Mouse (Mus musculus) heart, postnatal 0 days (tissue): ENCODE data around the gene Rhobtb3. TPM values are rescaled to one million over a fixed set of nuclear protein-coding genes. Genes with fewer than 3 reads are reported as not detected.

Experiments used
- ATAC-seq: fragments of 200-750 bp; cut with Nextera tagmentation; 2 replicates; pipeline ENCODE4 v1.8.0; 2017; ENCODE audit warnings: low read depth, moderate number of reproducible peaks, moderate library complexity; ENCODE audit not compliant: insufficient read depth
- DNase-seq: peaks from one replicate; pipeline ENCODE4 v3.0.0-alpha.2; 2016; ENCODE audit warnings: low spot score
- H3K27ac ChIP-seq: fragments of 300-500 bp; sonication (generic); 2 replicates; pipeline ENCODE4 v1.5.1; 2014; ENCODE audit warnings: low read depth, mild to moderate bottlenecking
- H3K27me3 ChIP-seq: fragments of 300-500 bp; sonication (generic); 2 replicates; pipeline ENCODE4 v1.6.1; 2014; ENCODE audit warnings: low read length, mixed read lengths; ENCODE audit not compliant: control insufficient read depth, insufficient read depth
- H3K36me3 ChIP-seq: fragments of 300-500 bp; sonication (generic); replicated peaks from 2 replicates; pipeline ENCODE4 v1.6.1; 2014; ENCODE audit warnings: low read length, mixed read lengths; ENCODE audit not compliant: control insufficient read depth, insufficient read depth
- H3K4me1 ChIP-seq: fragments of 300-500 bp; sonication (generic); 2 replicates; pipeline ENCODE4 v1.6.1; 2014; ENCODE audit warnings: antibody characterized with exemption; ENCODE audit not compliant: control insufficient read depth, insufficient read depth
- H3K4me2 ChIP-seq: fragments of 300-500 bp; sonication (generic); 2 replicates; pipeline ENCODE4 v1.6.1; 2014; ENCODE audit warnings: low read depth, mild to moderate bottlenecking, low read length, moderate library complexity
- H3K4me3 ChIP-seq: fragments of 300-500 bp; sonication (generic); 2 replicates; pipeline ENCODE4 v1.5.1; 2014; ENCODE audit warnings: low read depth, low read length
- H3K9ac ChIP-seq: fragments of 300-500 bp; sonication (generic); replicated peaks from 2 replicates; pipeline ENCODE4 v1.6.1; 2014; ENCODE audit warnings: low read depth, low read length, mixed read lengths
- H3K9me3 ChIP-seq: fragments of 300-500 bp; sonication (generic); replicated peaks from 2 replicates; pipeline ENCODE4 v1.6.1; 2016; ENCODE audit warnings: low read length; ENCODE audit not compliant: control insufficient read depth
- CTCF ChIP-seq: IDR thresholded peaks from 2 replicates; pipeline ENCODE4 v1.5.1; 2016; ENCODE audit warnings: antibody characterized with exemption, control low read depth, low read depth
- EP300 ChIP-seq: IDR thresholded peaks from 2 replicates; pipeline ENCODE4 v1.6.1; 2016; ENCODE audit warnings: antibody characterized with exemption, low read depth
- WGBS: fragments of 180-500 bp; shearing (Covaris S2); extraction: QIAGEN DNeasy Blood & Tissue Kit; methylation state at CpG from one replicate; pipeline ENCODE4 v1.1.7; 2014; 5-methylcytosine and 5-hydroxymethylcytosine counted together
- polyA plus RNA-seq: library from polyadenylated mRNA; unstranded; fragments of >200 nt; fragmentation: Nextera tagmentation; extraction: Ambion mirVana; gene quantifications from 2 replicates; pipeline ENCODE4 v1.2.1, GENCODE M21; 2015
- total RNA-seq: library from RNA; depleted of rRNA; stranded (reverse); fragments of >200 nt; gene quantifications from 2 replicates; pipeline ENCODE4 v1.2.3, GENCODE M21; 2014; ENCODE audit warnings: low replicate concordance

The Rhobtb3 gene
- total and polyA plus RNA-seq, 2 experiments from 2014 or later, result 13.7 to 29.8 TPM

DNA sequence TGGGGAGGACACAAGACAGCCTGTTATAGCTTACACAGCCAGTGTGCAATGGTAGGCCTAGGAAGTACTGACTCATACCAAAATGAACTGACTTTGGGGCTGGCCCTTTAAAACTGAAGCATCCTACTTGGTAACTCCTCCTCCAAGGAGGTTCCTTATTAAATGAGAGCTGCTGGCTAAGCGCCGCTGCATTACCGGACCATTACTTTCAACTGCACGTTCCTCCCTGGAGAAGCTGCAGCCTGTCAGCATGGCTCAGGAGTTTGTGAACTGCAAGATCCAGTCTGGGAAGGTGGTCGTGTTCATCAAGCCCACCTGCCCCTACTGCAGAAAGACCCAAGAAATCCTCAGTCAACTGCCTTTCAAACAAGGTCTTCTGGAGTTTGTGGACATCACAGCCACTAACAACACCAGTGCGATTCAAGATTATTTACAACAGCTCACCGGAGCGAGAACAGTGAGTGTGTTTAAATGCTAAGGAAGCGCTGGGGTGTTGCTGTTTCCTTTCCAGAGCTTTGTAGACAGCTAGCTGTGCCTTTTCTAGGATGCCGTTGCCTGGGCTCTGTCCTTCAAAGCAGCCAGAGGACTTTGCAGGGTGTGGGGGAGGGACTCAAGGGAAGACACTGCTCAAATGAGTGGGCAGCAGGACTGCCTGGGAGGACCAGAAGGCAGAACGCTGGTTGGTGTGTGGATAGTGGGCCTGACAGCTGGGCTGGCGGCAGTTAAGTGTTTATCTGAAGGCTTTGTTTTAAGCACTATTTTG is 103.8 kb downstream of the Rhobtb3 start, which contains the start of gene Glrx:
Gene Glrx (plus strand): TSS at position 150 of the 763 bp plus-strand sequence.
- Histone ChIP-seq H3K4me2 (peak within 1 kb of the TSS; percentile 73), H3K9me3 (no peaks in the 10 kb centered on the region), H3K4me3 (peak within 1 kb of the TSS; percentile 63), H3K4me1 (peaks cover 24% of the 10 kb centered on the region), H3K27ac (peak within 1 kb of the TSS; percentile 92), H3K27me3 (no peaks in the 10 kb centered on the region), H3K9ac (peak within 1 kb of the TSS; percentile 67), H3K36me3 (no peaks in the 10 kb centered on the region)
- ATAC-seq (peak; percentile 92), DNase-seq (peak; percentile 95)
- WGBS, result 0% methylated on average over 12 of the region's 12 CpGs
- TF ChIP-seq CTCF (no peak), EP300 (no peak)

DNA sequence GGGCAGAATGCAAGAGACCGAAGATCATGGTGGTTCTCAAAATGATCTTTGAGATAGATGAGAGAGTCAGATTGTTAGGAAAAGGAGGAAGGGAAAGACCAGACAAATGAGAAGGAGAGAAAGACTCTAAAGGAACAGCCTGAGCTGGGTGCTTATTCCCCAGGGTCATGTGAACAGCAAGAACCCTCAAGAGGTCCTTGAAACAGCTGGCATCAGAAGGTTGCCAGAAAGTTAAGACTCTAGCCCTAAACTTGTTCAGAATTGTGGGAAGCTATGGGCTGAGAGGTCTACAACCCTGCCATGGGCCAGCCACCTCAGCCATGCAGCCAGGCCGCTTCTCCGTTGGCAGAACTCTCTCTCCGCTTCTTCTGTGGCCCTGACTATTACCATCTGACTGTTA is 105.2 kb downstream of the Rhobtb3 start:
- no peak for TF ChIP-seq EP300
- TF ChIP-seq CTCF, result no peak
- Histone ChIP-seq H3K4me2 (no peak overlapping the region), H3K27me3 (no peaks in the 10 kb centered on the region), H3K9me3 (no peaks in the 10 kb centered on the region), H3K27ac (no peak overlapping the region), H3K9ac (no peak overlapping the region), H3K4me1 (peaks cover 27% of the 10 kb centered on the region), H3K36me3 (no peaks in the 10 kb centered on the region), H3K4me3 (no peak overlapping the region)
- 90% methylated on average over 4 of the region's 4 CpGs for WGBS
- ATAC-seq, result no peak
- DNase-seq, result no peak

DNA sequence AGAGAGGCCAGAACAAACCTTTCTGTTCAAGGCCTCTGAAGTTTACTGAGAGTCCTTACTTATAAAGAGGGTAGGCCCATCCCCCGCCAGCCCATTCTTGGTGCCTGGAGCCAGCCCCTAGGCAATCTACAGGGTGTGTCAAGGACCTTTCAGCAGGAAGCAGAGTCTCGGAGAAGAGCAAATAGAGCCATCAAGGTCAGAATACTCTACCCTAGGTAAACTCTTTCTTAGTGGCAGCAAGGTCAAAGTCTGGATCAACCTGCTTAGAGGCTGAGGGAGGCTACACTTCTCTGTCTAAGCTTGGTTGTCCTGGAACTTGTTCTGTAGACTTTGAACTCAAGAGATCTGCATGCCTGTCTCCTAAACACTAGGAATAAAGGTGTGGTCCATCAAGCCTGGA is 108.3 kb downstream of the Rhobtb3 start:
- H3K27ac ChIP-seq, result no peak overlapping the region
- no peaks in the 10 kb centered on the region for H3K27me3 ChIP-seq
- WGBS, result 61% methylated on average over 2 of the region's 2 CpGs
- ATAC-seq (no peak), DNase-seq (no peak)
- H3K4me1 ChIP-seq, result peaks cover 16% of the 10 kb centered on the region
- no peak overlapping the region for H3K4me3 ChIP-seq
- no peaks in the 10 kb centered on the region for H3K36me3 ChIP-seq
- no peak for TF ChIP-seq CTCF
- TF ChIP-seq EP300, result no peak
- H3K4me2 ChIP-seq, result no peak overlapping the region
- no peaks in the 10 kb centered on the region for H3K9me3 ChIP-seq
- H3K9ac ChIP-seq, result no peak overlapping the region

DNA sequence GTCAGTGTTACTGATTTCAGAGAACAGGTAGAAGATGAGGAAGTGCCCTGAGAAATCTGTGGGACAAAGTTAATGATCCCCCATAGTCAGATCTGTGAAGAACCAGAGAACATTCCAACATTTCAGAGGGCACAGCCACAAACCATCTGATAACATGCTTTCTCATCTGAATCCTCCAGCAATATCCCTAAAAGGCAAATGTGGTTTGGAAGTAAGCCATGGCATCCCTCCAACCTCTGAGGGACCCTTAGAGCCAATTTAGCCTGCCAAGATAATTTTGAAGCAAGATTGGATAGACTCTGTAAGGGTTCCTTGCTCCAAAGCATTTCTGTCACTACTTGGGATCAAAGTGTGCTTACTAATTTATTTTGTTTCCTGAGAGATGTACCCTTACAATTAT is 110.2 kb downstream of the Rhobtb3 start:
- Histone ChIP-seq H3K4me2 (no peak overlapping the region), H3K36me3 (no peaks in the 10 kb centered on the region), H3K4me3 (no peak overlapping the region), H3K9ac (no peak overlapping the region), H3K4me1 (peaks cover 15% of the 10 kb centered on the region), H3K27me3 (no peaks in the 10 kb centered on the region), H3K9me3 (no peaks in the 10 kb centered on the region), H3K27ac (no peak overlapping the region)
- DNase-seq (no peak), ATAC-seq (no peak)
- TF ChIP-seq EP300 (no peak), CTCF (no peak)

DNA sequence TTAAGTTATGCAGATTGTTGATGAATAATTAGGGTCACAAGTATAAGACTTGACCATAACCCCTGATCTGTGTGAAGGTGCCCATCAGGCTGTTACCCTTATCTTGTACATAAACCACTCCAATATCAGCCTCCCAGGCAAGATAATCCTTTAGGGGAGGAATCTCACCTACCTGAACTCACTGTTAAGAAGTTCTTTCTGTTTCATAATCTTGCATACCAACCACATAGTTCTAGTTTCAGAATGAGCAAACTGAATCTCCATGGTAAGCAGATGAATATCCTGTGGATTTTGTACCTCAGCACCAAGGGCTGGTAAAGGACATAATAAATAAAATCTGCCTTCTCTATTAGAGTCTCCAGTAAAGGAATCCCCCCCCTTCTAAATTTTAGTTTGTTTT is 111.0 kb downstream of the Rhobtb3 start:
- Histone ChIP-seq H3K9me3 (no peaks in the 10 kb centered on the region), H3K27ac (no peak overlapping the region), H3K9ac (no peak overlapping the region), H3K27me3 (no peaks in the 10 kb centered on the region), H3K4me2 (no peak overlapping the region), H3K36me3 (no peaks in the 10 kb centered on the region), H3K4me3 (no peak overlapping the region), H3K4me1 (peaks cover 15% of the 10 kb centered on the region)
- TF ChIP-seq CTCF, result no peak
- TF ChIP-seq EP300, result no peak
- DNase-seq (no peak), ATAC-seq (no peak)

DNA sequence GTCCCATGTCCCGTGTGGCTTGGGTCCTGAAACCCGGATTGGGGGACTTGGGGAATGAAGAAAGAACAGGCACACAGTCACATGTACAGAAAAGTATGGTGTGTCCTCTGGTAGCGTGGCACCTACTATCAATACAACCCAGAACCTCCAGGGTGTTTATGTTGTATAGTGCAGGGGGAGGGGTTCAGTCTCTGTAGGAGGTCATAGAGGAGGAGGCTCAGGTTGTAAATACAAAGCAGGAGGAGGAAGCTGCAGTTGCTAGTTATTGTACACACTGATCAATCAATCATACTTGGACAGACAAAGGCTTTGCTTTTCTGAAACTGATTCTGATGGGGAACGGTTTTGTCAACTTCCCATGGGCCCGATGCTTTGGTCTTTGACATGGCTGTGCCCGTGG is 112.0 kb downstream of the Rhobtb3 start:
- WGBS, result 84% methylated on average over 6 of the region's 6 CpGs
- DNase-seq, result no peak
- no peak for TF ChIP-seq EP300
- TF ChIP-seq CTCF, result no peak

More for the DNA sequence above, 112.0 kb downstream of the Rhobtb3 start:
- H3K4me1 ChIP-seq, result peaks cover 15% of the 10 kb centered on the region
- H3K9ac ChIP-seq, result no peak overlapping the region
- no peaks in the 10 kb centered on the region for H3K9me3 ChIP-seq
- no peaks in the 10 kb centered on the region for H3K36me3 ChIP-seq
- H3K27ac ChIP-seq, result no peak overlapping the region
- ATAC-seq, result no peak
- no peak overlapping the region for H3K4me3 ChIP-seq
- H3K27me3 ChIP-seq, result no peaks in the 10 kb centered on the region
- H3K4me2 ChIP-seq, result no peak overlapping the region
